ENCODE assay signal across 8 mouse cellular contexts in the genomic region with DNA sequence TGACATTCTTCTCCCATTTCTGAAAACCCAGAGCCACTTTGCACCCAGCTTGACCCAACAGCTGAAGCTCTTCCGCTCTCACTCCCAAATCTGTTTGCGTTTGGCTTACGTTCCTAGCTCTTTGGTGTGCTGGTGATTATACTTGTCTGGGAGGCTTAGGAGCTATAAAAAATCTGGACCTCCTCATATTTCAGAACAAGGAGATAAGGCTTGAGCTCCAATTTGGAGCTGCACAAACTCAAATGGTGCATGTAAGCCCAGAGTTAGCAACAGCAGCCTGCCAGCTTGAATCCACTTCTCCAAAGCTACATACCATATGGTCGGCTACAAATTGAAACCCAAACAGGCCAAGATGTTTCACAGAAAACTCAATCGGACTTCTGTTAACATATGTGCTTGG.
DNase-seq lines count a peak whose midpoint lies in the region; ATAC-seq lines count a peak whose summit lies in the region.

No protein-coding gene starts in this region.

- no peak overlapping the region for H3K27ac ChIP-seq in hindbrain, embryonic 11.5 days (ENCODE audit: low read depth, low read length)

- no peak overlapping the region for H3K4me2 ChIP-seq in hindbrain, embryonic 11.5 days (replicated peaks; ENCODE audit: low read depth, low read length)

- H3K9ac ChIP-seq in hindbrain, embryonic 11.5 days (ENCODE audit: low read depth, low read length), result no peak overlapping the region

- H3K4me3 ChIP-seq in hindbrain, embryonic 11.5 days (ENCODE audit: low read depth, low read length), result no peak overlapping the region

- H3K27me3 ChIP-seq in hindbrain, embryonic 11.5 days (ENCODE audit: control insufficient read depth, insufficient read depth, low read length), result no peaks in the 10 kb centered on the region

- DNase-seq in kidney, adult 11 months, result peak; percentile 22
- no peak for DNase-seq in kidney, adult 18-20 months
- peak; percentile 56 to 78 for DNase-seq in heart, adult 9 months (ENCODE audit: low spot score in 2 of 2)
- peak; percentile 42 to 52 for DNase-seq in layer of hippocampus, adult 8-10 months (ENCODE audit: low spot score in 2 of 2)
- peak; percentile 16 for DNase-seq in right cerebral cortex, postnatal 25 days
- DNase-seq in testis, postnatal 14 days (ENCODE audit: low spot score), result no peak
- no peak for DNase-seq in testis, postnatal 10 days (ENCODE audit: low spot score)
- DNase-seq in hindbrain, embryonic 11.5 days (ENCODE audit: low spot score), result no peak

- no peaks in the 10 kb centered on the region for H3K36me3 ChIP-seq in hindbrain, embryonic 11.5 days (ENCODE audit: control insufficient read depth, insufficient read depth, low read length)

- WGBS in hindbrain, embryonic 11.5 days, result 86% methylated on average over 5 of the region's 5 CpGs

- no peaks in the 10 kb centered on the region for H3K9me3 ChIP-seq in hindbrain, embryonic 11.5 days (ENCODE audit: control insufficient read depth, low read length)

- no peaks in the 10 kb centered on the region for H3K4me1 ChIP-seq in hindbrain, embryonic 11.5 days (replicated peaks; ENCODE audit: control insufficient read depth, insufficient read depth, low read length)

- ATAC-seq in hindbrain, embryonic 11.5 days (ENCODE audit: low FRiP score), result no peak

Comparison
In these comparisons a context has a peak if more than half of its experiments do, and no peak if none do; other contexts are left out.
1. DNase-seq: peak in kidney, adult 11 months (single experiment), heart, adult 9 months (2 of 2), layer of hippocampus, adult 8-10 months (2 of 2) and right cerebral cortex, postnatal 25 days (single experiment); none in kidney, adult 18-20 months (single experiment), testis, postnatal 14 days (single experiment), testis, postnatal 10 days (single experiment) and hindbrain, embryonic 11.5 days (single experiment).